Mouse (Mus musculus): ENCODE measurements around the gene Atad2b.
"Not testable (repeated sequence)": the region's sequence is repeated elsewhere in the genome, so short reads cannot be mapped to it uniquely, and the experiment has no call there.

Gene Atad2b

DNA sequence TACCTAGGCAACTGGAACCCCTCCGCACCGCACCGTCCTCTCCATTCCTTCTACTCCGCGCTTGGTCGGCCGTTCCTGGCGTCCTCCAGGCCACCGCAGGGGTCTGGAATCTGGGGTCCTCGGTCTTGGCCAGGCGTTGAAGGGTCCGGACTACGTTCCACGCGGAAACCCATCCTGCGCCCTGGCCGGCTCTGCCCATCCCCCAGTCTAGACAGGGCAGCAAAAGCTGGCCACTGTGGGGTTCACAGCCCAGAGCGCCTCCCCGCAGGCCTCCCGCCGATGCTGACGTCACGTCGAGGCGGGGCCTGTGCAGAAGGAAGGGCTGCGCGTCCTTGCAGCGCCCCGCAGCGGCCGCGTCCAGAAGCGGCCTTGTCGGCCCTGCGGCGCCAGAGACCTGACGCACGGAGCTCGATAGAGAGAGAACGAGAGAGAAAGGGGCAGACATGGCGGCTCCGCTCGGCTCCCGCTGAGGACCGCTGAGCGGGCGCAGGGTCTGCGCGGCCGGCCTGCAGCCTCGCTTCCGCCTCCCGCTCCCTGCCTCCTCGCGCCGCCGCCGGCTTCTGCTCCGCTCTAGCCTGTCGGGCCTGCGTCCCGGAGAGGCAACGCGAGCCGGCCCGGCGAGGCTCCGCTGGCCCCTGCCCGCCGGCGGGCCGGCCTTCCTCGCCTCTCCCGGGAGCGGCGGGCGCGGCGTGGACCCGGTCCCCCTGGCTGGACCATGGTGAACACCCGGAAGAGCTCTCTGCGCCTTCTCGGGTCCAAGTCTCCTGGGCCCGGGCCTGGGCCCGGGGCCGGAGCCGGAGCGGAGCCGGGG is at the start of gene Atad2b:
Atad2b (plus strand) TSS at position 360 of the 811 bp plus-strand sequence.
- peak; percentile 97 for DNase-seq

GRCm38 (mm10) chr12:4868924-4869323 is 48.2 kb upstream of the Atad2b start:
- DNase-seq = no peak

GRCm38 (mm10) chr12:4871260-4871659 is 45.9 kb upstream of the Atad2b start:
- DNase-seq = no peak

GRCm38 (mm10) chr12:4872273-4872672 is 44.9 kb upstream of the Atad2b start:
- no peak for DNase-seq

DNA sequence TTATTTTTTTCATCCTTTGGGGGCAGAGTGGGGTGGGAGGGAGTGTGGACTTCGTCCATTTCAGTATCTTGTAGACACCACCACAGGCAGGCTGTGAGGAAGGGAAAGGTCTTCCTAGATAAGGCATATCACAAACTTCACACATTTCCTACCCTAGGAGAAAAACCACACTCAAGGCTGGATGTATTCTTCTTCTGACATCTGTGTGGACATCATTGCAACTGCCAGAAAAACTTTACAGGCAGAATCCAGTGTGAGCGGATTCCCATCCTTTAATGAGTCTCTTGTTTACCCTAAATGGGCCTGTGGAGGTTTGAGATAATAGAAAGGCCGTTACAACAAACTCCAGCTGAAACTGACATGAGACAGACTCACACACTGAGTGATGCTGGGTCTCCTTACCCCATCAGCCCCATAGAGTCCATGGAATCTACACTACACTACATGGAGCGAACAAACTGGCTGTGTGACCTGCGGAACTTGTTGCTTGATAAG is 44.1 kb upstream of the Atad2b start:
- no peak for DNase-seq

- no peak for DNase-seq
These were observed 43.6 kb upstream of the Atad2b start for GRCm38 (mm10) chr12:4873531-4873930.

DNA sequence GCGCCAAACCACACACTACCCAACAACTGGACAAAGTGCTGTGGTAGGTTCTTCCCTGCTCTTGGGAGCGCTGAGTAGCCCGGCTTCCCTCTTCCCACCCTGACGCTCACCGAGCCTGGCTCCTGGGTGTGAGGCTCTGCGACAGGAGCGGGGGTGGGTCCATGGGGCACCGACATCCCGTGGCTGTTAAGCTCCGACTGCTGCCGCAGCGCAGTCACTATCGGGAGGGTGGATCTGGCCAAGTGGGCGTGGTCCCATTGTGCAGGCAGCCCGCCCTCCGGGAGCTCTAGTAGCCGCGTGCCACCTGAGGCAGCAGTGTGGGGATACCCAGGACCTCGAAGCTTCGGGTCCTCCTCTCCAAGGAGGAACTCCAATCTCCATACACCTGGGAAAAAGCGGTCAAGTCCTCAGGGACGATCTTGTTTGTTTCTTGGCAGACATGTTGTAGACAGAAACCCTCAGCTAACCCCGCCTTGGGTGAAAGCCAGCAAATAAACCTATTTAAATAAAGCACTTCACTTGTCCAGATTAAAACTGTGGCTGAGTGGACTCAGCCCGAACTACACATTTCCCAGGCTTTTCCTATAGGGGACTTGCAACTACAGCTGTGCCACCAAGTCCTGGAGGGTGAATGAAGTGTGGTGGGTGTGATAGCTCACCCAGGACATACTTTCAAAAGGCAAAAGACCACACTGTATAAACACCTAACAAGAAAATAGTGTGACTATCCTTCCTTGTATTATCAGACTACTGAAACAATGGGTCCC is 42.8 kb upstream of the Atad2b start, which contains the start of gene Mfsd2b:
Mfsd2b (minus strand) TSS at position 199 of the 767 bp plus-strand sequence.
- peak; percentile 89 for DNase-seq

GRCm38 (mm10) chr12:4875623-4876022 is 41.5 kb upstream of the Atad2b start:
- no peak for DNase-seq

- DNase-seq = no peak
These were observed 38.8 kb upstream of the Atad2b start for GRCm38 (mm10) chr12:4878296-4878783.

- peak; percentile 39 for DNase-seq
These were observed 38.1 kb upstream of the Atad2b start for GRCm38 (mm10) chr12:4879048-4879447.

GRCm38 (mm10) chr12:4882086-4882485 is 35.1 kb upstream of the Atad2b start:
- DNase-seq = no peak

DNA sequence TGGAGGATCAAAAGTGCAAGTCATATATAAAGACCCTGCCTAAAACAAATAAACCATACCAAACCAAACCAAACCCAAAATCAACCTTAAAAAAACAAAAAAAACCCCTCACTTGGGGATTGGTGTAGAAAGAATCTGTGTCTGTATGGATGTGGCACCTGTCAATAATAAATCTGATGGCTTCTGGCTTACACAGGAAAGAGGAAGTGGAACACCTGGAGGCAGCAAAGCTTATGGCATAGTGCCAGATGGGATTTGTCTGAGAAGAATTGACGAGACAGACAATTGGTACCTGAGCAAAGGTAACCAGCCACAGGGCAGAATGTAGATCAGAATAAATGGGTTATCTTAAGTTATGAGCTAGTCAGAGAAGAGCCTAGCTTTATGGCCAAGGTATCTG is 32.1 kb upstream of the Atad2b start:
- DNase-seq = no peak

GRCm38 (mm10) chr12:4886581-4886980 is 30.6 kb upstream of the Atad2b start:
- not testable (repeated sequence) for DNase-seq

GRCm38 (mm10) chr12:4888739-4889138 is 28.4 kb upstream of the Atad2b start:
- no peak for DNase-seq

GRCm38 (mm10) chr12:4889251-4889650 is 27.9 kb upstream of the Atad2b start:
- no peak for DNase-seq

- no peak for DNase-seq
These were observed 27.3 kb upstream of the Atad2b start for GRCm38 (mm10) chr12:4889891-4890290.

DNA sequence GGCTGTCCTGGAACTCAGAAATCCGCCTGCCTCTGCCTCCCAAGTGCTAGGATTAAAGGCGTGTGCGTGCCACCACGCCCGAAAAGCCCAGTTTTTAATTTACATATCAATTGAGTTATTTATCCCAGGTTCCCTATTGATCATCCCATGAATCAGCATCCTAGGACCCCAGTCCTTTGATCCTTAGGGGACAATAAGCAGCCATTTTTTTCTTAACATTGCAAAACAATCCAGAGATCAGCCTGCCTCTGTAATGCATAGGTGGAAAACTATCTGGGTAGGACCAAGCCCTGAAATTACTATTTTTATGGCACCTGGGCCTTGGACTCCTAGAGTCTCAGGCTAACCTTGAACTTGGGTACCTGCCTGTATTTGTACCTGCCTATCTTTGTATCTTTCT is 19.1 kb upstream of the Atad2b start:
- DNase-seq = no peak

- no peak for DNase-seq
These were observed 11.2 kb upstream of the Atad2b start for GRCm38 (mm10) chr12:4905946-4906345.

GRCm38 (mm10) chr12:4906476-4906875 is 10.7 kb upstream of the Atad2b start:
- no peak for DNase-seq

DNA sequence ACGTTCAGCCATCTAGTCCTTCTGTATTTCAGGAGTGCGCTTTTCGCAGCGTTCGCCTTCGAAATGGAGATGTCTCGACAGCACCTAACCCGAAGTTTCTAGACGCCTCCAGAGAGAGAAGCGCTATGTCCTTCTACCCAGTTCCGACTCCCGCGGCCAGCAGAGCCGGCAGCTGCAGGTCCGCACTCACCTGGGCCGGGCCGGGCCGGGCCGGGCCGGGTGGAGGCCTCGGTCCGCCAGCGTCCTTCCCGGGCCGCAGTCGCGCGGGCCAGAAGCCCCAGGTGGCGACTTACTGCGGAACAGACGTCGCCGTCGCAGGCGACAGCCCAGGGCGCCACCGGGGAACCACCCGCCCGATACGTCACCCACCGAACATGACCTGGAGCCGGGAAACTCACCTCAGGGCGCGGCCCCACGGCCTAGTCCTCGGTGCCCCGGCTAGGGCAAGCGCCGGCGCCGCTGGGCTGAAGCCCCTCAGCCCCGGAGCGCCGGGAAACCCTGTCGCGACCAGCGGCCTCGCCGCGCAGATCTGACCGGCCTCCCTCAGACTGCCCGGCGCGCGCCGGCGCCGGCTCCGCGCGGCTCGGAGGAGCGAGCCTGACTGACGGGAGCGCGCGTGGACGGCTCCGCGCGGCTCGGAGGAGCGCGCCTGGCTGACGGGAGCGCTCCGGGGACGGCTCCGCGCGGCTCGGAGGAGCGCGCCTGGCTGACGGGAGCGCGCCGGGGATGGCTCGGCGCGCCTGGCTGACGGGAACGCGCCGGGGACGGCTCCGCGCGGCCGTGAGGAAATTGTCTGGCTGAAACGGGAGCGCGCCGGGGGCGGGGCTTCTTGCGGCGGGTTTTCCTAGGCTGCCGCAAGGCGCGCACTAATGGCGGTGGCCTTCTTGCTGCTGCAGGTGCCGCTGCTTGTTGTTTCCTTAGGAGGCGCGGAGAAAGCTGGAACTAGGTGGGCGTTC is 9.9 kb upstream of the Atad2b start, which contains the start of gene Ubxn2a:
Ubxn2a (minus strand) TSS at position 755 of the 956 bp plus-strand sequence.
- peak; percentile 97 for DNase-seq

DNA sequence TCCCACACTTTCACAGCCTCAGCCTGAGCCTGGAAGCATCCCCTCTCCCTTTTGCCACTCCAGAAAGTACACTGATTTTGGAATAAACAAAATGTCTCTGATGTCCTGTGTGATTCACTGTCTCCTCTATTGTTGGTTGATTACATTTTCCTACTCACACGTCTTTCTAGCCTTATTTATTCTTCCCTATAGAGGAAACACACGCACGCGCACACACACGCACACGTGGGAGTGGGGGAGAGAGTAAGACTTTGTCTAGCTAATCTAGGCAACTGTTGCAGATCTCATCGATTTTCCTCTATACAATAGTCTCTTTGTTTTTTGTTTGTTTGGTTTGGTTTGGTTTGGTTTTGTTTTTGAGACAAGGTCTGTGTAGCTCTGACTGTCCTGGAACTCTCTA is 8.8 kb upstream of the Atad2b start:
- DNase-seq = no peak

DNA sequence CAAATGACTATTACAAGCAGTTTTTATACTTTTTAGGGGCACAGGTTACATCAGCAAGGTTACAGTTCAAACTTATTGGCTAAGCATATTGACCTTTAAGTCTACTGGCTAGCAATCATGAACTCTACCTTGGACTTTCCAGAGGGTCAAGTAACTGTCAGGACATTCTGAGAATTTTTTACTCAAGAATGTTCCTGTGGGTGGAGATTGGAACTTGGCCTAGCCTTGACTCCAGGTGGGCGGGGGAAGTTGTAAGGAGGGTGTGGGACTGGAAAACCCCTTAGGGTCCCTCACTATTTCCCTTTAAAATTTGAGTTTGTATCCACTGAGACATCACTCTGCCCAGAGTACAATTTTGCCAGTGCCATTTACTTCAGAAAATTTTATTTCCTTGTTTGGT is 6.7 kb upstream of the Atad2b start:
- DNase-seq = not testable (repeated sequence)
